Mouse (Mus musculus): ENCODE measurements around the gene Tceal6.
"Not testable (repeated sequence)": the region's sequence is repeated elsewhere in the genome, so short reads cannot be mapped to it uniquely, and the experiment has no call there.

Tceal6 gene

GRCm38 (mm10) chrX:135210436-135211221, at the start of gene Tceal6:
Gene Tceal6 (minus strand): TSS chrX:135210687.
- no peak for DNase-seq

GRCm38 (mm10) chrX:135209773-135210435, 583 bp downstream of the Tceal6 start:
- DNase-seq = not testable (repeated sequence)

GRCm38 (mm10) chrX:135189924-135190323, 20.6 kb downstream of the Tceal6 start:
- DNase-seq = not testable (repeated sequence)

- DNase-seq = not testable (repeated sequence)
Observed at GRCm38 (mm10) chrX:135188661-135189060, 21.8 kb downstream of the Tceal6 start.

GRCm38 (mm10) chrX:135177532-135177931, 33.0 kb downstream of the Tceal6 start, which contains the start of gene Gm15023:
Gene Gm15023 (minus strand): TSS chrX:135177632.
- not testable (repeated sequence) for DNase-seq
